Mouse (Mus musculus): ENCODE measurements around the gene Tenm4.

DNA sequence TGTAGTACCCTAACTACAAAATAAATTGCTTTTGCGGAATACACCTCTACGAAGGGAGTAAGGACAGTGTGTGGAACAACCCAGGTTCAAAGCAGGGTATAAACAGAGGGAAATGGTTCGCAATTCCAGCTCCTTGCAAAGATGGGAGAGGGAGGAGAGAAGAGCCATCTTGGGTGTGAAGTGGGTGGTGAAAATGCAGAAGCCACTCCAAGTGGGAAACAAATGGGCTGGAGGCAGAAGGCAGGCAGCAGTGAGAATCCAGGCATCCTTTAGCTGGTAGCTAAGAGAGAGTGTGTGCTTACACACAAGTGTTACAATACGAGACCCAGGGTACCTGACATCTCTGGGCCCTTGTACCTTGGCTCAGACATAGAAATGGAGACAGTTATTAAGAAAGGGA is 395.2 kb downstream of the Tenm4 start:
- TF ChIP-seq EP300 (IDR thresholded peaks at IDR 0.05), result no peak
- TF ChIP-seq CTCF (IDR thresholded peaks at IDR 0.05), result no peak

Measured in lung, postnatal 0 days (tissue).